Mouse (Mus musculus) kidney, postnatal 0 days (tissue): ENCODE data around the gene Csnk2a1. TPM values are rescaled to one million over a fixed set of nuclear protein-coding genes. Genes with fewer than 3 reads are reported as not detected.

Experiments used
- ATAC-seq: fragments of 200-750 bp; cut with Nextera tagmentation; replicated peaks from 2 replicates; pipeline ENCODE4 v1.8.0; 2017; ENCODE audit warnings: low read depth, moderate number of reproducible peaks, moderate TSS enrichment, moderate library complexity; ENCODE audit not compliant: low FRiP score
- DNase-seq: peaks from one replicate; pipeline ENCODE4 v3.0.0-alpha.2; 2016; ENCODE audit warnings: low spot score
- H3K27ac ChIP-seq: fragments of 300-500 bp; sonication (generic); 2 replicates; pipeline ENCODE4 v1.5.1; 2014; ENCODE audit warnings: mild to moderate bottlenecking
- H3K27me3 ChIP-seq: fragments of 300-500 bp; sonication (generic); 2 replicates; pipeline ENCODE4 v1.6.1; 2014; ENCODE audit warnings: low read length, mixed read lengths; ENCODE audit not compliant: insufficient read depth
- H3K36me3 ChIP-seq: fragments of 300-500 bp; sonication (generic); 2 replicates; pipeline ENCODE4 v1.6.1; 2014; ENCODE audit warnings: low read length, mixed read lengths; ENCODE audit not compliant: insufficient read depth
- H3K4me1 ChIP-seq: fragments of 300-500 bp; sonication (generic); replicated peaks from 2 replicates; pipeline ENCODE4 v1.6.1; 2014; ENCODE audit warnings: antibody characterized with exemption, low read length, mixed read lengths; ENCODE audit not compliant: insufficient read depth
- H3K4me2 ChIP-seq: fragments of 300-500 bp; sonication (generic); 2 replicates; pipeline ENCODE4 v1.6.1; 2014; ENCODE audit warnings: mild to moderate bottlenecking, low read length, moderate library complexity, mixed read lengths
- H3K4me3 ChIP-seq: fragments of 300-500 bp; sonication (generic); replicated peaks from 2 replicates; pipeline ENCODE4 v1.5.1; 2014; ENCODE audit warnings: low read depth, low read length
- H3K9ac ChIP-seq: fragments of 300-500 bp; sonication (generic); 2 replicates; pipeline ENCODE4 v1.6.1; 2014; ENCODE audit warnings: low read depth, low read length
- H3K9me3 ChIP-seq: fragments of 300-500 bp; sonication (generic); replicated peaks from 2 replicates; pipeline ENCODE4 v1.6.1; 2016; ENCODE audit warnings: low read length, inconsistent platforms, mixed read lengths
- CTCF ChIP-seq: IDR thresholded peaks from 2 replicates; pipeline ENCODE4 v1.5.1; 2016; ENCODE audit warnings: antibody characterized with exemption, low read depth, mild to moderate bottlenecking, moderate library complexity
- WGBS: fragments of 180-500 bp; shearing (Covaris S2); extraction: QIAGEN DNeasy Blood & Tissue Kit; methylation state at CpG from one replicate; pipeline ENCODE4 v1.1.7; 2014; 5-methylcytosine and 5-hydroxymethylcytosine counted together
- polyA plus RNA-seq: library from polyadenylated mRNA; unstranded; fragments of >200 nt; fragmentation: Nextera tagmentation; extraction: Ambion mirVana; gene quantifications from 2 replicates; pipeline ENCODE4 v1.2.1, GENCODE M21; 2015

The Csnk2a1 gene
- polyA plus RNA-seq: 77.9 and 83.1 TPM in 2 replicates

GRCm38 (mm10) chr2:152226248-152227050 is at the start of gene Csnk2a1:
Csnk2a1 (plus strand) TSS chr2:152226839.
- Histone ChIP-seq H3K4me3 (peak within 1 kb of the TSS; percentile 93), H3K9ac (peak within 1 kb of the TSS; percentile 95), H3K27ac (peak within 1 kb of the TSS; percentile 99), H3K4me2 (peak within 1 kb of the TSS; percentile 77), H3K36me3 (no peaks in the 10 kb centered on the region), H3K27me3 (no peaks in the 10 kb centered on the region), H3K4me1 (peaks cover 4% of the 10 kb centered on the region; the same call in 1 of the 2 replicates), H3K9me3 (no peaks in the 10 kb centered on the region)
- DNase-seq (peak; percentile 97), ATAC-seq (peak; percentile 96)
- under 1% methylated on average over 56 of the region's 58 CpGs for WGBS
- TF ChIP-seq CTCF: no peak

- Histone ChIP-seq H3K9me3 (no peaks in the 10 kb centered on the region), H3K4me3 (no peak overlapping the region), H3K9ac (no peak overlapping the region), H3K4me2 (peak overlapping the region; percentile 36), H3K4me1 (no peaks in the 10 kb centered on the region), H3K27ac (no peak overlapping the region; the same call in 1 of the 2 replicates), H3K36me3 (no peaks in the 10 kb centered on the region), H3K27me3 (no peaks in the 10 kb centered on the region)
- DNase-seq: peak; percentile 36
- ATAC-seq: no peak
- no peak for TF ChIP-seq CTCF
- 16% methylated on average over 24 of the region's 24 CpGs for WGBS
Observed at GRCm38 (mm10) chr2:152177162-152177805, 49.4 kb upstream of the Csnk2a1 start.

- Histone ChIP-seq H3K4me3 (no peak overlapping the region), H3K4me2 (no peak overlapping the region), H3K27ac (no peak overlapping the region), H3K27me3 (no peaks in the 10 kb centered on the region), H3K4me1 (no peaks in the 10 kb centered on the region), H3K36me3 (no peaks in the 10 kb centered on the region), H3K9ac (no peak overlapping the region), H3K9me3 (no peaks in the 10 kb centered on the region)
- DNase-seq: no peak
- no peak for TF ChIP-seq CTCF
- 71% methylated on average over 6 of the region's 6 CpGs for WGBS
- no peak for ATAC-seq
Observed at GRCm38 (mm10) chr2:152177806-152178170, 48.9 kb upstream of the Csnk2a1 start.

- Histone ChIP-seq H3K4me2 (no peak overlapping the region), H3K4me3 (no peak overlapping the region), H3K9me3 (no peaks in the 10 kb centered on the region), H3K9ac (no peak overlapping the region), H3K27ac (no peak overlapping the region), H3K27me3 (no peaks in the 10 kb centered on the region), H3K4me1 (no peaks in the 10 kb centered on the region), H3K36me3 (no peaks in the 10 kb centered on the region)
- ATAC-seq: no peak
- 86% methylated on average over 3 of the region's 3 CpGs for WGBS
- no peak for TF ChIP-seq CTCF
- DNase-seq: no peak
Observed at GRCm38 (mm10) chr2:152178345-152178744, 48.3 kb upstream of the Csnk2a1 start.

- TF ChIP-seq CTCF: no peak
- DNase-seq (no peak), ATAC-seq (no peak)
- no peak overlapping the region for H3K4me2 ChIP-seq
- H3K4me3 ChIP-seq: no peak overlapping the region
- no peak overlapping the region for H3K27ac ChIP-seq
- no peaks in the 10 kb centered on the region for H3K9me3 ChIP-seq
- H3K27me3 ChIP-seq: no peaks in the 10 kb centered on the region
- H3K36me3 ChIP-seq: no peaks in the 10 kb centered on the region
- H3K4me1 ChIP-seq: no peaks in the 10 kb centered on the region
- WGBS: 80% methylated on average over 2 of the region's 2 CpGs
- no peak overlapping the region for H3K9ac ChIP-seq
Observed at GRCm38 (mm10) chr2:152179301-152179700, 47.3 kb upstream of the Csnk2a1 start.

- H3K9me3 ChIP-seq: no peaks in the 10 kb centered on the region
- WGBS: 23% methylated on average over 6 of the region's 6 CpGs
- no peak overlapping the region for H3K9ac ChIP-seq
- H3K36me3 ChIP-seq: no peaks in the 10 kb centered on the region
- peak overlapping the region; percentile 25; the same call in 1 of the 2 replicates for H3K27ac ChIP-seq
- TF ChIP-seq CTCF: 0 out of 2 replicates have a peak, but pooled peaks have one; percentile 19
- DNase-seq (peak; percentile 86), ATAC-seq (peak; percentile 84)
- no peaks in the 10 kb centered on the region for H3K4me1 ChIP-seq
- no peaks in the 10 kb centered on the region for H3K27me3 ChIP-seq
- H3K4me2 ChIP-seq: no peak overlapping the region
- H3K4me3 ChIP-seq: no peak overlapping the region
Observed at GRCm38 (mm10) chr2:152180323-152180722, 46.3 kb upstream of the Csnk2a1 start.
